Mouse (Mus musculus): ENCODE measurements around the gene Esyt2.

Gene Esyt2

GRCm38 (mm10) chr12:116362091-116362490 lies 81.1 kb downstream of the Esyt2 start:
- DNase-seq (ENCODE audit: low spot score in 2 of 2), result no peak

DNA sequence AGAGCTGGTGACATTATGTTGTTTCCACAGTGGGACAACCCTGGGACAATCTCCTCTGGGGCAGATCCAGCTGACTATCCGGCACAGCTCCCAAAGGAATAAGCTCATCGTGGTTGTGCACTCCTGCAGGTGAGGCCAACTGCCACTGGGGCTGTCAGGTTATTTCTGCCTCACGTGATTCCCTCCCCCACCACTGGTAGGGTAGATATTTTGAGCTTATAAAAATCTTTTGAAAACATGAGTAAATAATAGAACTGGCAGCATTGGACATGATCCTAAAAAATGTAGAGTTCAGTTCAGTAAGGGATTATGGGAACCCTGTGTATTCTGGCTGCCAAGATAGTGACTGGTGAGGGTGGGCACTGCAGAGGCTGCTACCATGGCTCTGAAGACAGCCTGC lies 85.9 kb downstream of the Esyt2 start:
- DNase-seq (ENCODE audit: low spot score in 2 of 2), result no peak

DNA sequence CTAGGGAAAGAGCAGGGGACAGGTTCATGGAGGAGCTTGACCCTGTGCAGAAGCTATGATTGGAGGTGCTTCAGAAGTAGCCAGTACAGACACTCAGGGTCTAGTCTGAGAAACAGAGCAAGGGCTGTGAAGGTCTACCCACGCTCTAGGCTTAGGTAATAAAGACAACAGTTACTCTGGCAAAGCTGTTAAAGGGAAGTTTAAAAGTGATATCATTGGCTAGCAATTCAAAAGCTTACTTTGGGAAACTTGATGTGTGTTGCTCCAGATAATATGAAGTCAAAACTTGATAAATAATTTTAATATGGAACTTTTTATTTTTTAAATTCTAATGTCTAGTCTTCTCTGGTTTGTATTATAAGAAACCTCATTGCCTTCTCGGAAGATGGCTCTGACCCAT lies 86.3 kb downstream of the Esyt2 start:
- no peak for DNase-seq (ENCODE audit: low spot score in 2 of 2)

GRCm38 (mm10) chr12:116368857-116369256 lies 87.9 kb downstream of the Esyt2 start:
- no peak for DNase-seq (ENCODE audit: low spot score in 2 of 2)

- no peak for DNase-seq (ENCODE audit: low spot score in 2 of 2)
Observed at GRCm38 (mm10) chr12:116383101-116383500, 102.1 kb downstream of the Esyt2 start.

- DNase-seq (ENCODE audit: low spot score in 2 of 2), result no peak
Observed at GRCm38 (mm10) chr12:116383995-116384394, 103.0 kb downstream of the Esyt2 start.

GRCm38 (mm10) chr12:116386802-116387201 lies 105.8 kb downstream of the Esyt2 start:
- no peak for DNase-seq (ENCODE audit: low spot score in 2 of 2)

DNA sequence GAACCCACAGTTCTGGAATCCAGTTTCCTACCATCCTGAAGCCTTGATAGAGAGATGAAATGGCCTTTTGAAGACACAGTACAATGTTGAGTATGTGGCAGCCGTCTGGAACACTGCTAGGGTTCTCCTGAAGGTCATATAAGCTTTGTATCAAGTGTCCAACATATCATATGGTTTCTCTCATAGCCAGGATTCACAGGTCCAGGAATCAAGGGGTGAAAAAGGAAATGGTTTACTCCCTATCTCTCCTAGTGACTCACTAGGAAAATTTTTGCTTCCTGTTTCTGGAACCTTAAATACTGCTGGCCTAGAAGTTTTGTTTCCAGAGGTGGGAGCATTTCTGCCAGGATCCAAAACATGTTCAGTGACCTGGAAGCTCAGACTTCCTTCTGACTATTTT lies 108.9 kb downstream of the Esyt2 start:
- no peak for DNase-seq (ENCODE audit: low spot score in 2 of 2)

GRCm38 (mm10) chr12:116394327-116394726 lies 113.3 kb downstream of the Esyt2 start:
- no peak for DNase-seq (ENCODE audit: low spot score in 2 of 2)

DNA sequence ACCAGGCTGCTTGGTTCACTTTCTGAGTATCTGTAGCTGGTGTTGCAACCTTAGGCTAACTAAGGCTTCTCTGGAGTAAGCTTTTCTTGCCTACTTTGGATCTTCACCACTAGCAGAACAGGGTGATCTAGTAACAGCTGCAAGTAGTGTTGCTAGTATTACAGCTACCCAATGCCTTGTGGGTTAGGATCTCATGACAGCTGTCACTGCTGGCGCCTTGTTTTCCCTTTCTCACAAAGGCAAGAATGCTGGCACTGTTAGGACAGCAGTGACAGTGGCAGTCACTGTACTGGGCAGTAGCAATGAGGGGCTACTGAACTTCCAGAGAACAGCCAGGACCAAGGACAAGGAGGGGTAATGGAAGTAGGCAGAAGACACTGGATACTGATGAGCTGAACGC lies 114.3 kb downstream of the Esyt2 start:
- no peak for DNase-seq (ENCODE audit: low spot score in 2 of 2)

DNA sequence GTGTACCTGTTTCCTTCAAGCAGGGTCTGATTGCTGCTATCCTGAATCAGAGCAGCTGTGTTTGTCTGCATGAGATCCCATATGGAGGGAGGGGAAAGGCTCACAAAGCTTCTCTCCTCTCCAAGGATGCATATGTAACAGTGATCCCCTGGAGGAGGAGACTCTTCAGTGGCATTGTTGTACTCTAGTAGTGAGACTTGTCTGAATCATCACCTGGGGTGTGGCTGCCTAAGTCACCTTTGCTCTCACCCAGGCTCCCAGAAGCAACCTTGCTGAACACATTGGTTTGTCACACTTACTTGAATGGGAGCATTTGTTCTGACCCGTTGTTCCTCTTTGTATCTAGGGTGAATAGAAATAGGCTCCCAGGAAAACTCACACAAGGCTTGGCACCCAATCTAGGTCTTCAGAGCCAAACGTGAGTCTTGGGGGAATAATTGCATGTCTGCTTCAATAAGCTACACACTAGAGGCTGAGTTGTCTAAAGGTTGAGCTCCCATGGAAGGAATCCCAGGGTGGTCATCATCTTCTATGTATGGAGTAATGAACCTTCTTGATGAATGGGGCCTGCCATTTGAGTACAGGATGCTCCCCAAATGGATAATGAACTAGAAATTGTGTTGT lies 115.2 kb downstream of the Esyt2 start:
- no peak for DNase-seq (ENCODE audit: low spot score in 2 of 2)

DNA sequence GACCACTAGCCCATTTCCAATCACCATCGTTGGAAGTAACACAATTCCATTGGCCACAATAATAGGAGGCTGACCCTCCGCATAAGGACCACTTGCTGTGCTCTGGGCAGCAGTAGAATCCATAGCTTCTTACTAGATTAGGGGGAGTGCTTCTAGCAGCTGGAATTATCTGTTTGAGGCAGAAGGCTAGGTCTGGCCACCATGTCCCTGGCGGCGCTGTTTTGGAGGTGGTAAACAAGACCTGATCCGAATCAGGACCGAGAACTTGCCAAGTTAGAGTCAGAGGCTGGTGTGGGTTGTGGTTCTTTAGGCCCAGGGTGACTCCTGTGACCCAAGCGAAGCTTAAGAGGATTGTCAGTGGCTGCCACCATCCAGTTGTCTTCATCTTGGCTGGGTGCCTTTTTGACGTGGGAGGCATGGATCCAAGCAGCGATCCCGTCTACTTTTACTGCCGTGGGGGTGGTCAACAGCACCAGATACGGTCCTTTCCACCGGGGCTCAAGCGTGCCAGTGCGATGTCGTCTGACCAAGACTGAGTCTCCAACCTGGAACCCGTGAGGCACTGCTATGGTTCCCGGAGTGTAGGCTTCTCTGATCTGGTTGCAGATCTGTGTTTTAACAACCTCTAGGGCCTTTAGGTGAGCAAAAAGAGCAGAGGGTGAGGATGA lies 123.2 kb downstream of the Esyt2 start:
- peak in 1 of 2 experiments; percentile 14 for DNase-seq (ENCODE audit: low spot score in 2 of 2)

DNA sequence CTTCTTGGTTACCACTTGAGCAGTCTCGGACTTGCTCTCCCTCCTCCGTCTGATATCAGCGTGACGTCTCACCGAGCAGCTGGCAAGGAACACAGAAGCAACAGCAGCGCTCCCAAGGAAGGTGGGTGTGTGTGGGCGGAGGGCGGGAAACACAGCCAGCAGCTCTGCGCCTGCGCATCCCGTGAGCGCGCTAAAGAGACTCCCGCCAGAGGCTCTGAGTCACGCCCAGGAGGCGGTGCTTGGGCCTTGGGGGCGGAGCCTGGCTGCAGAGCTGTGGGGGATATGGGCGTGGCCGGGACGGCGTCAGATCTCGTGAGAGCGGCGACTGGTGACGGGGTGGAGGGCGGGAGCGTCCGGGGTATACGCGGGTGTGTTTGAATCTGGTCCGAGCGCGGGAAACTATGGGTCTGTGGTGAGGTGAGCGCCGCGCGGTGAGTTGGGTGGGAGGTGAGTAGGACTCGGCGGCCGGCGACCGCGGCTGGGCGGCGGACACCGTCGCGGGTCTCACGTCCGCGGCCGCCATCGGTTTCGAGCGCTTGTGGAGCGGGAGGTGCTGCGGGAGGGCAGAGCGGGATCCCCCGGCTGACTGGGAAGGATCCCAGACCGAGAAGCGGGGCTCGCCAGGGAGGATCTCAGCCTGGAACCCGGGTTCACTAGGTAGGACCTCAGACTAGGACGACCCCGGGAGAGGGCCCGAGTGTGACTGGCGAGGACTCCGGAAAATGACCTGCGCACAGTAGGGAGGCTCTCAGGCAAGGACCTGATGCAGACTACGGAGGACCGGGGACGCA lies 124.2 kb downstream of the Esyt2 start, which contains the start of gene Ncapg2:
Gene Ncapg2 (plus strand): TSS at position 358 of the 791 bp plus-strand sequence.
- DNase-seq (ENCODE audit: low spot score in 2 of 2), result peak; percentile 99

DNA sequence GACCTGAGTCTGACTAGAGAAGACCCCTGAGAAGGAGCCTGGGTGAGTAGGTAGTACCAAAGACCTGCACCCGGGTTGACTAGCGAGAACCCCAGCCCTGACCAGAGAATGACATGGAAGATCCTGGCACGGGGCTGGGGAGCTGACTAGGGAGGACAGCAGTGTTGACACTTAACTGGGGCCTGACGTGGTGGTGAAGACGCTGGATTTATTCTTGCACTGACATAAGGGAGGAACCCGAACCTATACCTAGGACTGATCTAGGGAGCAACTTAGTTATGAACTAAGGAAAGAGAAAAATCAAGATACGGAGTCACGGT lies 124.8 kb downstream of the Esyt2 start:
- no peak for DNase-seq (ENCODE audit: low spot score in 2 of 2)

GRCm38 (mm10) chr12:116407883-116408282 lies 126.9 kb downstream of the Esyt2 start:
- DNase-seq (ENCODE audit: low spot score in 2 of 2), result no peak

- no peak for DNase-seq (ENCODE audit: low spot score in 2 of 2)
Observed at GRCm38 (mm10) chr12:116414941-116415340, 133.9 kb downstream of the Esyt2 start.

- DNase-seq (ENCODE audit: low spot score in 2 of 2), result no peak
Observed at GRCm38 (mm10) chr12:116416514-116416913, 135.5 kb downstream of the Esyt2 start.

DNA sequence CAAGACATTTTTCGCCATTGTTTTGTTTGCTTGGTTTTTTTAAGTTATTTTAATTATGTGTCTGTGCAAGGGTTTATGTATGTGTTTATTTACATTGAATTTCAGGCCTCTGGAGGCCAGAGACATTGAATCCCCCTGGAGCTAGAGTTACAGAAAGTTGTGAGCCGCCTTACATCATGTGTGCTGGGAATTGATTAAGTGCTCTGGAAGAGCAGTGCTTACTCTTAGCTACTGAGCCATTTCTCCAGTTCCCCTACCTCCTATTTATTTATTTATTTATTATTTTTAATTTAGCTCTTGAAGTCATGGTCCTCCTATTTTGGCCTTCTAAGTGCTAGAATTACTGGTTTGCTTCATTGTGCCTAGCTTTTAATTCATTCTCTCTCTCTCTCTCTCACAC lies 140.7 kb downstream of the Esyt2 start:
- no peak for DNase-seq (ENCODE audit: low spot score in 2 of 2)

GRCm38 (mm10) chr12:116425392-116425791 lies 144.4 kb downstream of the Esyt2 start:
- no peak for DNase-seq (ENCODE audit: low spot score in 2 of 2)

DNA sequence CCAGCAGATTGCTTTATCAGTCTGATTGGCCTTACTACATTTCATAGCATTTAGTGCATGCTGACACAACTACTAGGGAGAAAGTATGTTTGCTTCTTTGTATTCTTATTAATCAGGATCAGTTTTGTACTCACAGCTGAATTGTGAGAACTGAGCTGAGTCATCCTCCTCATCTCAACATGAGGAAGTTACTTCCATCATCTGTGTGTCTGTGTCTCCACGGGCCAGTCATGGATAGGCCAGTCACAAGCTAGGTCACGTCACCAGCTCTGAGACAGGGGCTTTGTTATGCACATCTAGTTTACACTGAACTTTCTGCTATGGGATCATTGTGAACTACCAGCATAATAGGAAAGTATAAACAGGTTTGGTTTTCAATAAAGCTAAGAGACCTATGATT lies 152.7 kb downstream of the Esyt2 start:
- DNase-seq (ENCODE audit: low spot score in 2 of 2), result no peak

DNA sequence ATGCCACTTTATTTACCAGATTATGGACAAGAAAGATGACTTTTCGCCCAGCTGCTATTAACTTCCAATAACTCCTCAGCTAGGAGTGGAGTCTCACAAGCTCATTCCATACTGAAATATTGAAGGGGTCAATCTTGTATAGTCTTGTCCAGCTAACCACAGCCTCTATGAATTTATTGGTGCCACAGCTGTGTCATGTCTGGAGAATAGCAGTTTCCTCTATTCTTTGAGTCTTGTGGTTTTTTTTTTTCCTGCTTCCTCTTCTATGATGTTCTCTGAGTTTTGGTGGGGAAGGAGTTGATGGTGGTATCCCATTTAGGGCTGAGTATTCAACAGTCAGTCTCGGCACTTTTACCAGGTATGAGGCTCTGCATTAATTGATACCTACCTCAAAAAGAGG lies 154.2 kb downstream of the Esyt2 start:
- DNase-seq (ENCODE audit: low spot score in 2 of 2), result no peak

GRCm38 (mm10) chr12:116436125-116436524 lies 155.1 kb downstream of the Esyt2 start:
- no peak for DNase-seq (ENCODE audit: low spot score in 2 of 2)

DNA sequence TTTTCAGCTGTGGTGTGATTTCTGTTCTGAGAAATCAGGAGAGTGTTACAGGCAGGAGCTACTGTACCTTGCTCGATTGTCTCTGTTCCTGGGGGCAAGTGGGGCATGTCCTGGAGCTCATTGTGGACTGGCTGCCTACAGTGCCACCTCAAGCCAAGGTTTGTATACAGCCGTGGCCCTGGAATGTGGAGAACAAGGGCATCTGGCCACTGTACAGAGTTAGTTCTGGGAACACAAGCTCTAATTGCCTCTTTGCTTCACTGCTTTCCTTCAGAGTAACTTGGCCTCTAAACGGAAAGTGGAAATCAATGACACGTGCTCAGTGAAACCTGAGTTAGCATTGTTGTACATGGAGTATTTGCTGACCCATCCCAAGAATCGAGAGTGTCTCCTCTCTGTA lies 157.6 kb downstream of the Esyt2 start:
- no peak for DNase-seq (ENCODE audit: low spot score in 2 of 2)
